In genomic region chr5:21055820-21056531, GRCm38 (mm10) we compare ENCODE assay signal across 7 mouse cellular contexts. TPM values are rescaled to one million over a fixed set of nuclear protein-coding genes. Genes with fewer than 3 reads are reported as not detected.
A peak's percentile ranks its signal among the peaks of the same experiment; 100 is the strongest.
DNase-seq lines count a peak whose midpoint lies in the region; ATAC-seq and TF ChIP-seq lines count a peak whose summit lies in the region.

TSS of gene Ptpn12 (minus strand) at chr5:21055911.

- peak within 1 kb of the TSS; percentile 99 for H3K27ac ChIP-seq in intestine, postnatal 0 days (ENCODE audit: low read depth, low read length)
- H3K27ac ChIP-seq in midbrain, embryonic 12.5 days (replicated peaks): peak within 1 kb of the TSS; percentile 100
- peak within 1 kb of the TSS; percentile 92 for H3K27ac ChIP-seq in small intestine, adult 2 months (ENCODE audit: insufficient read depth, low read depth, low read length)

- peak; percentile 60 for TF ChIP-seq CTCF in intestine, postnatal 0 days (IDR thresholded peaks at IDR 0.05; ENCODE audit: low read depth)
- TF ChIP-seq CTCF in small intestine, adult 2 months (IDR thresholded peaks at IDR 0.05; ENCODE audit: extremely low read depth, insufficient read length, insufficient replicate concordance, low read depth, low read length): peak; percentile 28; the same call in 1 of the 2 replicates

- no peaks in the 10 kb centered on the region for H3K27me3 ChIP-seq in intestine, postnatal 0 days (replicated peaks; ENCODE audit: control insufficient read depth, insufficient read depth, low read length)
- H3K27me3 ChIP-seq in midbrain, embryonic 12.5 days: no peaks in the 10 kb centered on the region
- no peaks in the 10 kb centered on the region for H3K27me3 ChIP-seq in small intestine, adult 2 months (ENCODE audit: control insufficient read depth, insufficient read depth, low read length)

- H3K36me3 ChIP-seq in intestine, postnatal 0 days (ENCODE audit: control insufficient read depth, insufficient read depth): no peaks in the 10 kb centered on the region
- no peaks in the 10 kb centered on the region for H3K36me3 ChIP-seq in midbrain, embryonic 12.5 days
- H3K36me3 ChIP-seq in small intestine, adult 2 months (ENCODE audit: control insufficient read depth, insufficient read depth, low read length): no peaks in the 10 kb centered on the region

- peak within 1 kb of the TSS; percentile 93 for H3K9ac ChIP-seq in intestine, postnatal 0 days (ENCODE audit: low read depth, low read length)
- peak within 1 kb of the TSS; percentile 98 for H3K9ac ChIP-seq in midbrain, embryonic 12.5 days (replicated peaks)

- peak within 1 kb of the TSS; percentile 95 for H3K4me3 ChIP-seq in intestine, postnatal 0 days (ENCODE audit: low read depth, low read length)
- peak within 1 kb of the TSS; percentile 99 for H3K4me3 ChIP-seq in midbrain, embryonic 12.5 days
- peak within 1 kb of the TSS; percentile 95 for H3K4me3 ChIP-seq in small intestine, adult 2 months (ENCODE audit: low read depth, low read length)

- peak; percentile 89 for TF ChIP-seq POLR2A in small intestine, adult 2 months (IDR thresholded peaks at IDR 0.05; ENCODE audit: low read depth, low read length)

- H3K9me3 ChIP-seq in intestine, postnatal 0 days (ENCODE audit: control insufficient read depth): no peaks in the 10 kb centered on the region
- H3K9me3 ChIP-seq in midbrain, embryonic 12.5 days: no peaks in the 10 kb centered on the region

- H3K4me2 ChIP-seq in intestine, postnatal 0 days (replicated peaks; ENCODE audit: low read depth): peak within 1 kb of the TSS; percentile 76
- H3K4me2 ChIP-seq in midbrain, embryonic 12.5 days (replicated peaks): peak within 1 kb of the TSS; percentile 66

- peak; percentile 96 for DNase-seq in adrenal gland, adult 8-10 months
- DNase-seq in embryo, embryonic 9.5 days (ENCODE audit: extremely low spot score): peak; percentile 96
- no peak for DNase-seq in gonadal fat pad, adult 2 months (ENCODE audit: low read depth)
- peak; percentile 97 for DNase-seq in left cerebral cortex, postnatal 4 days

- under 1% methylated on average over 42 of the region's 73 CpGs for WGBS in intestine, postnatal 0 days
- WGBS in midbrain, embryonic 12.5 days: under 1% methylated on average over 40 of the region's 73 CpGs
- whole genome bisulfite sequencing in small intestine, adult 2 months: under 1% methylated on average over 69 of the region's 73 CpGs

- peaks cover 1% of the 10 kb centered on the region; the same call in 1 of the 2 replicates for H3K4me1 ChIP-seq in intestine, postnatal 0 days (replicated peaks; ENCODE audit: control insufficient read depth, insufficient read depth, low read length)
- peaks cover 16% of the 10 kb centered on the region for H3K4me1 ChIP-seq in midbrain, embryonic 12.5 days
- peaks cover 12% of the 10 kb centered on the region; the same call in 1 of the 2 replicates for H3K4me1 ChIP-seq in small intestine, adult 2 months (ENCODE audit: control insufficient read depth, insufficient read depth, insufficient read length, low read length)

- intact Hi-C loops in left cerebral cortex, postnatal 4 days (cut with DNase I): no loop called here

- peak; percentile 96 for ATAC-seq in intestine, postnatal 0 days
- peak; percentile 95 for ATAC-seq in midbrain, embryonic 12.5 days (ENCODE audit: low FRiP score, low read depth)

RNA-seq across cellular contexts. Expression of gene Ptpn12, which starts in this region (rescaled TPM):
- 10 to 100 TPM; 49.1 to 66.5 (median 62.2) TPM for total RNA-seq in adrenal gland, adult 8-10 months (2022)
- polyA plus RNA-seq in gonadal fat pad, adult 2 months (2012; rRNA removed): 37.3 and 39.7 TPM in 2 replicates
- 12.9 and 14.3 TPM in 2 replicates for polyA plus RNA-seq in intestine, postnatal 0 days (2015; fragmentation: Nextera tagmentation; extraction: Ambion mirVana)
- total RNA-seq in left cerebral cortex, postnatal 4 days (2021): 10 to 100 TPM; 51.7 to 60.8 TPM
- 30.9 and 31.3 TPM in 2 replicates for polyA plus RNA-seq in midbrain, embryonic 12.5 days (2016; fragmentation: Nextera tagmentation; extraction: Ambion mirVana)
- polyA plus RNA-seq in small intestine, adult 2 months (2012; rRNA removed): 8.8 and 32.8 TPM in 2 replicates
